Mouse (Mus musculus) megakaryocyte, embryonic 14.5 days (primary cell): ENCODE data around the gene L3mbtl1. TPM values are rescaled to one million over a fixed set of nuclear protein-coding genes. Genes with fewer than 3 reads are reported as not detected.
"Not testable (repeated sequence)": the region's sequence is repeated elsewhere in the genome, so short reads cannot be mapped to it uniquely, and the experiment has no call there.

Experiments
- H3K27me3 ChIP-seq: replicated peaks from 2 replicates; pipeline ENCODE3; 2012; ENCODE audit warnings: inconsistent platforms
- H3K36me3 ChIP-seq: replicated peaks from 2 replicates; pipeline ENCODE3; 2012; ENCODE audit warnings: low read length, inconsistent platforms, mixed read lengths
- H3K4me1 ChIP-seq: 2 replicates; pipeline ENCODE4 v1.6.1; 2012; ENCODE audit warnings: inconsistent platforms
- H3K4me3 ChIP-seq: replicated peaks from 2 replicates; pipeline ENCODE3; 2012; ENCODE audit warnings: moderate library complexity, mild to moderate bottlenecking, inconsistent platforms
- H3K9me3 ChIP-seq: 2 replicates; pipeline ENCODE4 v1.6.1; 2012; ENCODE audit warnings: inconsistent platforms
- FLI1 ChIP-seq: IDR thresholded peaks from 2 replicates; pipeline ENCODE4 v1.6.1; 2012; ENCODE audit warnings: low read length, inconsistent platforms, mixed read lengths
- GATA1 ChIP-seq: IDR thresholded peaks from 3 replicates; pipeline ENCODE4 v1.6.1; 2012; ENCODE audit warnings: mixed read lengths, low read length, inconsistent platforms, borderline replicate concordance
- polyA plus RNA-seq: library from polyadenylated mRNA; stranded (reverse); fragments of >175 nt; gene quantifications from 2 replicates; pipeline ENCODE4 v1.2.3, GENCODE M21; 2012; ENCODE audit warnings: low replicate concordance; ENCODE audit not compliant: insufficient read depth

L3mbtl1 gene
- 0.51 TPM in 1 of 2 replicates, not detected in the other for polyA plus RNA-seq

DNA sequence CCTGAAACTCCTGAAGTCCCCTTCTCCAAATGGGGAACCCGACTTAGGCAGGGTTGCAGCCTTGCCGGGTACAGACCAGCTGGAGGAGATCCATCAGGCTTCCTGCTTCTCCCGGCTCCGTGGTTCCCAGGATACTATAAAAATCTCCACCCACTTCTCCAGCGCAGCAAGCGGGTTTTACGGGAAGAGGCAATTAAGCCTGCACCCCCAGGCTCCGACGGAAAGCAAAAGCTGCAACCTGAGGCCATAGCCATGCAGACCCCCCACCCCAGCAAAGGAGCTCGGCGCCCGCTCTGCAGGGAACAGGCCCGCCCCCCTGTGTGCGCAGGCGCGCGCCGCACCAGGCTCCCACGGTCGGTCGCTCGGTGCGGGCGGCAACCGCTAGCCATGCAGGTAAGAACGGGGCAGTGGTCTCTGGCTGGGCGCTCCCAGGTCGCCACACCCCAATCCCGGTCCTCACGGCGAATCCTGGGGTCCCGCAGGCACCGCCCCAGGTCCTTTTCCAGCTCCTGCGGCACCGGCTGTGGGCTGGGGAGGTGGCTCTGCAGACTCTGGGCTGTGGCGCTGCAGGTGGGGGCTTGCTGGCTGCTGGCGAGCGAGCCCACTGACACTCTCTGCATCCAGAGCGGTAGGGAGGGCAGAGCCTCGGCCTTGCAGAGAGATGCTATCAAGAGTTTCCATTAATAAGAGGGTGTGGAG, at the start of gene L3mbtl1:
Gene L3mbtl1 (plus strand): TSS at position 325 of the 699 bp plus-strand sequence.
- H3K36me3 ChIP-seq, result peaks cover 31% of the 10 kb centered on the region
- peaks cover 21% of the 10 kb centered on the region for H3K4me1 ChIP-seq
- no peaks in the 10 kb centered on the region for H3K9me3 ChIP-seq
- H3K27me3 ChIP-seq, result peaks cover 41% of the 10 kb centered on the region
- TF ChIP-seq GATA1 (no peak), FLI1 (no peak)
- H3K4me3 ChIP-seq, result peak within 1 kb of the TSS; percentile 91

DNA sequence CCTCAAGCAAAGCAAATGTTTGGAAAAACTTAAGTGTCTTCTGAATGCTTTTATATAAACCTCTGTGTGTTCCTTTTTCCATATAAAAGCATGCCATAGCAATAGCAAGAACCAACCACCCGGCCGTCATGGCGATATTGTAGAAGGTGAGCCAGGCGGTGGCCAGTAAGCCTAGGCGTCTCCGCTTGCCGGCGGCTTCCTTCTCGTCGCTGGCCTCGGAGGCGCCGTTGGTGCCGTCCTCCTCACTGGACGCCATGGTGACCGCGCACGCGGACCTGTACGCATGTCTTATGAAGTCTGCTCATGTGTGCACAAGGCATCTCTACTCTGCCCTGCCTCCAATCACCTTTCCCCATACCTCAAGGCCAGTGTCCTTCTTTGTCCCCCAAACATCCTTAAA, 44.0 kb upstream of the L3mbtl1 start:
- H3K4me3 ChIP-seq, H3K9me3 ChIP-seq, H3K36me3 ChIP-seq, H3K4me1 ChIP-seq: not testable (repeated sequence)
- peaks cover 12% of the 10 kb centered on the region for H3K27me3 ChIP-seq

DNA sequence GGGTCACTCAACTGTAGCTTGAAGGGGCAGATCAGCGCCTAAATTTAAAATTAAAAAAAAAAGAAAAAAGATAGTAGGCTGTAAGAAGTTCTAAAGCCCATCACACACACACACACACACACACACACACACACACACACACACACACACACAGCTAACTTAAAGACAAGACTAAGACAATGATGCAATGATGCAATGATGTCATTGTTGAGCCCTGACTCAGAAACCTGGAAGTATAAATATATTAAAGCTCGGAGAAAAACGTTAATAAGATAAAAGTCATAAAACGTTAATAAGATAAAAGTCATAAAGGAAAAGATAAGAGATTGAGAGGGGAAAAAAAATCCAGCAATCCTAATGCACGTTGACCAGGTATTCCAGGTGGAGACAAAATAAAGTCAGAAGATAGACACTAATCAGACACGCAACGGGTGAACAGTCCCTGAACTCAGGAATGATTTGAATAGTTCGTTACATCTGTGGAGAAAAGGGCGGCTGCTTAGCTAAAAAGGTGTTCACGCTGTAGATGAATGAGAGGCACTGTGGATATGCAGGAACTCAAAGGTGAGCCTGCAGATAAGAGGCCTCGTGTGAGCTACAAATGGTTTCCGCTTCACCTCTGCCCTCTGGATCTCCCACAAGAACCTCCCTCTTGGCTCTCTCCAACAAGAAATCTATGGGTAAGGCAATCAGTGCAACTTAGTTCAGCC, 43.2 kb upstream of the L3mbtl1 start:
- Histone ChIP-seq H3K9me3 (no peaks in the 10 kb centered on the region), H3K4me1 (no peaks in the 10 kb centered on the region), H3K27me3 (peaks cover 12% of the 10 kb centered on the region), H3K36me3 (no peaks in the 10 kb centered on the region), H3K4me3 (no peak overlapping the region)
- TF ChIP-seq FLI1 (no peak), GATA1 (no peak)

DNA sequence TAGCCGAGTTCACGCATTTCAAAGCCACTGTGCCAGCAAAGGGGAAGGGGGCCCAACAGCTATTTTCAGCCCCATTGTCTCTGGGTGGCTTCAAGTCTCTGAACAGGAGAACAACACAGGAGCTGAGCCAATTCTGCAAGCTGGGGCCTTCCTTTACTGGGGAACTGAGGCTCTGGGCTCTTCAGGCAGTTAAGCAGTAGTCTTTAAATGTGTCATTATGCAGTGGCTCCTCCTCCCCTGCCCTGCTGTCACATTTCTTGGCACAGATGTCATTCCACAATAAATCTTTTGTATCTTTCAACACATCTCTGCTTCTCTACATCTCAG, 42.7 kb upstream of the L3mbtl1 start:
- H3K27me3 ChIP-seq, result peaks cover 14% of the 10 kb centered on the region
- H3K9me3 ChIP-seq, result no peaks in the 10 kb centered on the region
- H3K36me3 ChIP-seq, result no peaks in the 10 kb centered on the region
- H3K4me1 ChIP-seq, result no peaks in the 10 kb centered on the region
- H3K4me3 ChIP-seq, result no peak overlapping the region
- no peak for TF ChIP-seq GATA1

DNA sequence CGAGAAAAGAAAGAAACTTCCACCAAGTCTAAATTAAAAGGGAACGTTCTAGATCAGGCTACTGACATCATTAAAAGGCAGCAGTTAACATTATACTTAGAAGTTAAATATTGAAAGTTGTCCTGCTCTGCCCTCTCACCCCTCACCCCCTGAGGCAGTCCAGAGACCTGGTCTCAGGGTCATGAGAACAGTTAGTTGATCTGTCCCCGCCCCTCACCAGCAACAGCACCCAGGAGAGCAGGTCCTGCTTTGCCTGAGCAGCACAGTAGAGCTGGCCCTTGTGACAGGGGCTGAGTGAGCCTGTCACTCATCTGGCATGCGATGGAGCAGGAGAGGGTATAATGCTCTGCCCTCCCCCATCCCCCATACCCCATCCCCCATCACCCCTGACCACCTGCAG, 37.4 kb upstream of the L3mbtl1 start:
- TF ChIP-seq FLI1 (no peak), GATA1 (no peak)
- no peaks in the 10 kb centered on the region for H3K9me3 ChIP-seq
- H3K4me3 ChIP-seq, result no peak overlapping the region
- no peaks in the 10 kb centered on the region for H3K36me3 ChIP-seq
- H3K27me3 ChIP-seq, result peaks cover 22% of the 10 kb centered on the region
- no peaks in the 10 kb centered on the region for H3K4me1 ChIP-seq

DNA sequence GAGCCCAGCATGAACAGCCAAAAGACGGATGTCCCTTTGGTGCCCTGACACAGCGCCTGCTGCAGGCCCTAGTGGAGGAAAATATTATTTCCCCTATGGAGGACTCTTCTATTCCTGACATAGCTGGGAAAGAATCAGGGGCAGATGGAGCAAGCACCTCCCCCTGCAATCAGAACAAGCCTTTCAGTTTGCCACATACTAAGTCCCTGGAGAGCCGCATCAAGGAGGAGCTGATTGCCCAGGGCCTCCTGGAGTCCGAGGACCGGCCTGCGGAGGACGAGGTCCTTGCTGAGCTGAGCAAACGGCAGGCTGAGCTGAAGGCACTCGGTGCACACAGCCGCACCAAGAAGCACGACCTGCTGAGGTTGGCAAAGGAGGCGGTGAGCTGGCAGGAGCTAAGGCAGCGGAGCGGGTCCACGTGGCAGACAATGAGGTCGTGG, 35.2 kb upstream of the L3mbtl1 start:
- Histone ChIP-seq H3K9me3 (no peaks in the 10 kb centered on the region), H3K4me1 (no peaks in the 10 kb centered on the region), H3K27me3 (peaks cover 22% of the 10 kb centered on the region), H3K36me3 (no peaks in the 10 kb centered on the region), H3K4me3 (no peak overlapping the region)
- TF ChIP-seq FLI1 (no peak), GATA1 (no peak)

DNA sequence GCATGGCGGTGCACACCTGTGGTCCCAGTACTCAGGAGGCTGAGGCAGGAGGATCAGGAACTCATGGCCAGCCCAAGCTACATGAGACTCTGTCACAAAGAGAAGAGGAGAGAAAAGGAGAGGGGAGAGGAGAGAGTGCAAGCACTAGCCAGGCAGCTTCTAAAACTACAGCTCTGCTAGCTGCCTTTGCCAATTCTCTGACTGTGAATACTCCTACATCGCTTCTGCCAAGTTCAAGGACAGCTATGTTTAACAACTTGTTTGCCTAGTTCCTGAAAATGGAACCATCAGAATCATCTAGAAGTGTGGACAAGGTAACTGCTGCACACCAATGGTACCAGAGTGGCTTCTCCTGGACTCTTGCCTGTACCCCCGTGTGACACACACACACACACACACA, 29.2 kb upstream of the L3mbtl1 start:
- Histone ChIP-seq H3K4me1 (0 out of 2 replicates have a peak, but pooled peaks cover 3% of the 10 kb centered on the region), H3K36me3 (no peaks in the 10 kb centered on the region), H3K9me3 (peaks cover 4% of the 10 kb centered on the region; the same call in 1 of the 2 replicates), H3K4me3 (no peak overlapping the region), H3K27me3 (peaks cover 37% of the 10 kb centered on the region)
- TF ChIP-seq FLI1, result no peak
- no peak for TF ChIP-seq GATA1

DNA sequence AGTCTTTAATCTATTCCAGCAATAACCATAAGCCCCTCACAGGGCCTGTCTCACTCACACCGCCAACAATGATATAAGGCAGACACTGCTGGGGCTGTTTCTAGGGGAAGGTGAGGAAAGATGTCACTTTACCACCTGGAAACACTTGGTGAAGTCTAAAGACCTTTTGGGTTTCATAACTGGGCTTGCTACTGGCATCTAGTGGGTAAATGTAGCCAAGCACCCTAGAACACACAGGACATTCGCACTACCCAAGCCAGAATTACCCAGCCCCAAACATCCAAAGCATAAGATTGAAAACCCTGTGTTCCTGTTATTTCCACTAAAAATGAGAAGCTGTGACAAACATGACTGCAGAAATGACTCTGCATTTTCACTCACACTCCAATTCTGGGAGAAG, 28.8 kb upstream of the L3mbtl1 start:
- Histone ChIP-seq H3K4me3 (no peak overlapping the region), H3K9me3 (peaks cover 4% of the 10 kb centered on the region; the same call in 1 of the 2 replicates), H3K4me1 (0 out of 2 replicates have a peak, but pooled peaks cover 3% of the 10 kb centered on the region), H3K27me3 (peaks cover 36% of the 10 kb centered on the region), H3K36me3 (no peaks in the 10 kb centered on the region)
- TF ChIP-seq GATA1, result no peak
- no peak for TF ChIP-seq FLI1

DNA sequence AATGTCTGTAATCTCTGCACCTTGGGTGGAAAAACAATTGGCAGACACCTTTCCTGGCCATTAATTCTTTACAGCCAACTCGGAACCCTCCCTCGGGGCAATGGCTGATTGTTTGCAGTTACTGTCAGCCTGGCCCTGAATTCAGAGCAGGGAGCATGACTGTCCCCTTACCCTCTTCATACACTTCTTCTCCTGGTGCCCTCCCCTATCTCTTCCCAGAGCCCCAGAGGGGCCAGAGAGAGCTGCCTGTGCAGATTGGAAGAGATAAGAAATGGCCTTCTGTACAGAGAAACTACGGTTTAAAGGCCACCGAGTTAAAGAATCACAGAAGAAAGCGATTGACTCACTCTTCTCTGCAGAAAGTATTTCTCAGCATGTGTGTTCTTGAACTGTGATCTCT, 23.3 kb upstream of the L3mbtl1 start:
- peaks cover 44% of the 10 kb centered on the region for H3K27me3 ChIP-seq
- H3K4me3 ChIP-seq, result no peak overlapping the region
- no peak for TF ChIP-seq GATA1
- no peak for TF ChIP-seq FLI1
- H3K36me3 ChIP-seq, result no peaks in the 10 kb centered on the region
- peaks cover 4% of the 10 kb centered on the region; the same call in 1 of the 2 replicates for H3K9me3 ChIP-seq
- peaks cover 11% of the 10 kb centered on the region for H3K4me1 ChIP-seq

DNA sequence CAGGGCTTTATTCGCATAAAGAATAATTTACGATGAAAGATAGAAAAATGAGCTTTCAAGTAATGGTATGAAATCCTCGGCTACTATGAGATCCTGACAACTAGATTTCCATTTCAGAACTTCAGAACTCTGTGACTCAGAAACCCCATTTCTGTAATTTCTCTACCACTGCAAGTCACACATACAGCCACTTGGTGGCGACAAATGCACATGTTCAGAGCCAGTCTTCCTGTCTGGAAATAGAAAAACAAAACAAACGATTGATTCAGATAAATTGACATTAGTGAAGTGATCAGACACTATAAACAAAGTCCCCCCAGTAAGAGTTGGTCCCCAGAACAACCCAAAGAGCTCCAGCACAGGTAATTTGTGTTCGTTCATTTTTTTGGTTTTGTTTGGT, 21.1 kb upstream of the L3mbtl1 start:
- H3K36me3 ChIP-seq, result no peaks in the 10 kb centered on the region
- H3K4me3 ChIP-seq, result peak overlapping the region; percentile 75
- H3K9me3 ChIP-seq, result peaks cover 9% of the 10 kb centered on the region
- peaks cover 32% of the 10 kb centered on the region for H3K27me3 ChIP-seq
- TF ChIP-seq FLI1 (no peak), GATA1 (no peak)
- H3K4me1 ChIP-seq, result peaks cover 11% of the 10 kb centered on the region
